Mouse (Mus musculus) megakaryocyte progenitor cell, adult 5-6 weeks (primary cell): Measurements from ENCODE around the gene Btg2. TPM values are rescaled to one million over a fixed set of nuclear protein-coding genes. Genes with fewer than 3 reads are reported as not detected.

Source experiments
- ATAC-seq: replicated peaks from 2 replicates; pipeline ENCODE4 v1.8.0; 2016; ENCODE audit warnings: mild to moderate bottlenecking, moderate TSS enrichment, inconsistent platforms; ENCODE audit not compliant: poor library complexity
- total RNA-seq, 2 experiments: library from RNA; stranded (forward) in 1 of 2; stranded (reverse) in 1 of 2; fragments of 157-497, 149-512 nt in 1 of 2; fragments of 200-1000 nt in 1 of 2; gene quantifications; 2 replicates each; pipeline versions ENCODE4 v1.2.3 to v1.2.4; 2015 to 2017

Btg2 gene
- total RNA-seq, 2 experiments from 2014 or later: 14.2 to 47.8 TPM

- ATAC-seq: peak; percentile 84
Observed at GRCm38 (mm10) chr1:134060849-134061569, 17.9 kb downstream of the Btg2 start.

GRCm38 (mm10) chr1:134059739-134060695 is 18.9 kb downstream of the Btg2 start:
- peak; percentile 42 for ATAC-seq

GRCm38 (mm10) chr1:134058870-134059269 is 20.1 kb downstream of the Btg2 start:
- ATAC-seq: no peak

- no peak for ATAC-seq
Observed at GRCm38 (mm10) chr1:134057736-134058135, 21.2 kb downstream of the Btg2 start.

- ATAC-seq: no peak
Observed at GRCm38 (mm10) chr1:134056285-134056684, 22.6 kb downstream of the Btg2 start.

- ATAC-seq: no peak
Observed at GRCm38 (mm10) chr1:134055666-134056245, 23.2 kb downstream of the Btg2 start.

GRCm38 (mm10) chr1:134055058-134055457 is 23.9 kb downstream of the Btg2 start:
- no peak for ATAC-seq

- peak; percentile 92 for ATAC-seq
Observed at GRCm38 (mm10) chr1:134053207-134053606, 25.7 kb downstream of the Btg2 start.

- ATAC-seq: no peak
Observed at GRCm38 (mm10) chr1:134049542-134049941, 29.4 kb downstream of the Btg2 start.

GRCm38 (mm10) chr1:134048759-134049158 is 30.2 kb downstream of the Btg2 start:
- peak; percentile 80 for ATAC-seq

- no peak for ATAC-seq
Observed at GRCm38 (mm10) chr1:134047431-134047830, 31.5 kb downstream of the Btg2 start.

- ATAC-seq: no peak
Observed at GRCm38 (mm10) chr1:134046387-134046786, 32.5 kb downstream of the Btg2 start.

GRCm38 (mm10) chr1:134045971-134046370 is 32.9 kb downstream of the Btg2 start:
- peak; percentile 77 for ATAC-seq

- no peak for ATAC-seq
Observed at GRCm38 (mm10) chr1:134044805-134045204, 34.1 kb downstream of the Btg2 start.

- ATAC-seq: no peak
Observed at GRCm38 (mm10) chr1:134042341-134042740, 36.6 kb downstream of the Btg2 start.

GRCm38 (mm10) chr1:134041900-134042299 is 37.0 kb downstream of the Btg2 start:
- no peak for ATAC-seq

- ATAC-seq: no peak
Observed at GRCm38 (mm10) chr1:134039361-134039760, 39.6 kb downstream of the Btg2 start.

GRCm38 (mm10) chr1:134038336-134038735 is 40.6 kb downstream of the Btg2 start:
- no peak for ATAC-seq

GRCm38 (mm10) chr1:134037172-134037571 is 41.7 kb downstream of the Btg2 start, which contains the start of gene Fmod:
Gene Fmod (plus strand): TSS chr1:134037254.
- ATAC-seq: no peak

- ATAC-seq: no peak
Observed at GRCm38 (mm10) chr1:134036492-134036891, 42.4 kb downstream of the Btg2 start.

GRCm38 (mm10) chr1:134028161-134028846 is 50.6 kb downstream of the Btg2 start:
- no peak for ATAC-seq
